Mouse (Mus musculus) neural tube, embryonic 10.5 days (tissue): ENCODE measurements around the gene Sdc1.

Source experiments
- DNase-seq: peaks from one replicate; pipeline ENCODE4 v3.0.0-alpha.2; 2017; ENCODE audit warnings: low spot score; ENCODE audit errors: extremely low spot score

Sdc1 gene

DNA sequence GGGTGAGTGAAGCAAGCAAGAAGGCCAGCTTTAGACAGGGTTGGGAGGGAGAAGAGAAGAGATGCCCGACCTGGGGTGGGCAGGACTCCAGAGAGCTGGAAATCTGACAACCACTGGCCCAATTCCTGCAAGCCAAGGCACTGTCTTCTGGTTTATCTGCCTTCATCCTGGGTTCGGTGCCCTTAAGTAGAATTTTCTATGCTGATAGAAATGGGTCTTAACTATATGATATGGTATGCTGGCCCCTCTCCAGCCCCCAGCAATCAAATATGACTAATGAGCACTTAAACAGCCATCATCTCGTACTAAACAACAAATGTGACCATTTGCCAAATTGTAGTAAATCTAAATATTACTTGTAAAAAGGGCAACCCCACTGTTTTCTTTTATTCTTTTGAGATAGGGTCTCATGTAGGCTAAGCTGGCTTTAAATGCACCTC, 47.1 kb downstream of the Sdc1 start:
- no peak for DNase-seq

DNA sequence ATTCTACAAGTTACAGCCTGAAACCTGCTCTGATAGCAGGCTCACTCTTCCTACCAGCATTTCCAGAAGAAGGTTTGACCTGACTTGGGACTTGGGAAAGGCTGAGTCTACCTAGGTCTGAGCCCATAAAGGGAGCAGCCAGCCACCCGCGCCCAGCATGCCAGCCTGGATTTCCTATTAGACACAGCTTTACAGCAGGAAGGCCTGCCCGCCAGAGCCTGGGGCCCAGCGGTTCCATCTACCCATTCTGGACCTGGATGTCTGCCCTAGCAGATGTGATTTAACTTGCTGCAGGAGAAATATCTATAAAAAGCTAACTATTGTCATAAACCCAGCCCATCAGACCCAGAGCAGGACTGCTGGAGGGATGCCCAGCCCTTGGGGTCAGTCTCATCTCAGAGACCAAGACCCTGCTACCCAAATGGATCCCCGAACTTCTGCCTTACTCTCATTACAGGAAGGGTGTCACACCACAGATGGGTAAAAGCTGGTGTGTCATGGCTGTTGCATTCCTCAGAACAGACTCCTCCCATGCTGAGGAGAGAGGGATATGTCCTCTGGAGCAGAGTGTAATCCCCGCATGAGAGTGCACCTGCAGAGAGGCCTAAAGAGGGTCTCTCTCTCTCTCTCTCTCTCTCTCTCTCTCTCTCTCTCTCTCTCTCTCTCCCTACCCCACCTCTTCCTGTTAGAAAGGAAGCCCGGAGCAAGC, 54.0 kb downstream of the Sdc1 start:
- DNase-seq: no peak

DNA sequence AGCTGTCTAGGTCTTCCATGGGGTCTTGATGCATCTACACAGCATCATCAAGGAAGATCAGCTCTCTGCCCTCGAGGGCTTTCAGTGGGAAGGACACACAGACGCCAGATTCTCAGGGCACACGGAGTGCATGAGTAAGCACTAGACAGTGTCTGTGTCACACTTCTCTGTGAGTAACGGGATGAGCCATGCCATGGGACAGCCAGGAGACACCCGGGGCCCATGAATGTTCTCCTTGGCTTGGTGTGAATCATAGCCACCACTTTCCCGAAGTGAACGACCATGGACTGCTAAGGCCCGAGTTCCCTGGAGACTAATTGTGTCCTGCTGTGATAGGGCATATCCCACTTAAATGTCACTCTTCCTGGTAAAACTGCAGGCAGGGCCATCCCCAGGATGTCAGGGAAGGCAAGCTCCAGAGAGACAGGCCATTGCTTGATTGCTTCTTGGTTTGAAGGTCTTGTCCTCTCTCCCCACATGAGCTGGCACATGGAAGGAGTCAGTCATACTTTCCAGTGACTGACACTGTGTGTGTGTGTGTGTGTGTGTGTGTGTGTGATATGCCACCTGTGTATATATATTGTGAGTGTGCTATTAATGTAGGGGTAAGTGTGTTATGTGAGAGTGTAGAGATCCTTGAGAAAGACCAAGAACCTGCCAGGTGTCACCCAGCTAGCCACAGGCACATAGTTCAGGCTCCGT, 56.0 kb downstream of the Sdc1 start:
- no peak for DNase-seq

DNA sequence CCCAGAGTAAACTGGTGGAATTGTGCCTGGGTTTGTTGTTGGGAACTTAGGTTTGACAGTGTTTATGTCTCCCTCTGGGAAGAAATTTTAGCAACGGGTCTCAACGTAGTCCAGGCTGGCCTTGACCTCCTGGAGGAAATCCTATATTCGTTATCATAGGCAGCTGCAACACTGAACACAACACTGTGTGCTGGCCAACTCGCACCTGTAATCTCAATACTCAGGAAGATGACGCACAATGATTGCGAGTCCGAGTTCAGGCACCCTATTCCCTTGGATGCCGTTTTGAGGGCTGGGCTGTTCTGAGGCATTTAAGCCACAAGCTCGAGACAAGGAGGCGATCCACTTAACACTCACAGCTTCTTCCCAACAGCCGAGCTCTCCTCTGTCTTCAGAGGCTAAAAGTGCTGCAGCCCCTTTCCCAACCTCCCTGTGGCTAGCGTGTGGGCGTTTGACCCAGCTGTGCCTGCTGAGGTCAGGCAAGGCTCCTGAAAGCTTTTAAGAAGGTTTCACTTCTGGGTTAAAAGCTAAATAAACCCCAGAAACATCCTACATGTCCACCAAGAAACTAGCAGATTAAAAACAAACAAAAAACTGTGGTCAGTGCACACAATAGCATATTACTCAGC, 58.0 kb downstream of the Sdc1 start:
- no peak for DNase-seq

DNA sequence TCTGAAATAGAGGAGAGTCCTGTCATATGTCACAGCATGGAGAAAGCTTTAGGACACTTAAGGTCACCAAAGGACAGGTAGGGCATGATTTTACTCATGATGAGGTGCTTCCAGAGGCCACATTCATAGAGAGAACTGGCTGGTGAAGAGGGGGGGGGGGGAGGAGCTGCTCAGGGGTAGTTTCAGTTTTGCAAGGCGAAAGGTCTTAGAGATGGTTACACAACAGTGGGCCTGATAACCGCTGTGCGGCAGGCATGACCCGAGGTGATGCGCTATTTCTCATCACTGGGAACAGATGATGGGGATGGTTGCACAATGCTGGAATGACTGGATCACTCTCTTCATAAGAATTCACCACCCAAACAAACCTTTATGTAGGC, 58.5 kb downstream of the Sdc1 start:
- DNase-seq: no peak

DNA sequence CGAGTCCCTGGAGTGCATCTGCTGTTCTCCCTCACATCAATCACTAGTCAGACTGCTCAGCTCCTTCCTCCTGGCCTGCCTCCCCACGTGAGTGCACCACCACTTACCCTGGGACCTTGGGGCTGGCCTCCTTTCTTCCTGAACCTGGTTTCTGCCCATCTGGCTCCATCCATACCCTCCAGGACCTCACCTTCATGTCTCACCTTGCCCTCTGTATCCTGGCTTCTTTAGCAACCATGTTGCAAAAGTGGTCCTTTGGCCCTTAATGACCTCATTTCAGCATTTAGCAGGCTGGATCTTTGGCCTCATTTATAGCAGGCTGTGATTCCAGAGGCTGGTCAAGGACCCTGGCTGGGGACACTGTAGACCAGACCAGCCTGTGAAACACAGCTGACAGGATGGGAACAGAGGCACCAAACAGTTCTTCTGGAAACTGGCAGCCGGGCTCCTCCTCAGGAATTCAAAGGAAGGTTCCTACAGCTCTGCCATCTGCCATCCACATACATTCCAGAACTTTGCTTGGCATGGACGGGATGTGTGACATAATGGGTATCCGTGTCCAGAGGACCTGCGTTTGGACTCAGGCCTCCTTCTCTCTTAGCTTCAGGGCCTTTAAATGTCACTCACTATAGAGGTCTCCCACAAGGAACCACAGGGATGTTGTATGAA, 60.0 kb downstream of the Sdc1 start:
- no peak for DNase-seq

DNA sequence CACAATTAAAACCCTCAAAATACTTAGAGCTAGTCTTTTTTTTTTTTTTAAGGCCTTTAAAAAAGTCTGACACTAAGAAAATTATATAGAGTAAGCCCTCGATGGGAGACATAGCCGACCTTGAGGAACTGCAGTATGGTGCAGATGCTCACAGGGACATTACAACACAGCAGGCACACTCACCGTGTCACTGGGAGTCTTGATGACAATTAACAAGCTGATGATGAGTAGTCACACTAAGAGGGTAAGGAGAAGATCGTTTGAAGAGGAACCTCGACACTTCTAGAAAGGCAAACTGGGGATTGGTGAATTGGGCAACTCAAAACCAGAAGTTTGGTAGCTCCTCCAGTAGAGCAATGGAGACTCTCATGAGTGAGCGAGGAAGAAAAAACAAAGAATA, 60.6 kb downstream of the Sdc1 start:
- DNase-seq: no peak

DNA sequence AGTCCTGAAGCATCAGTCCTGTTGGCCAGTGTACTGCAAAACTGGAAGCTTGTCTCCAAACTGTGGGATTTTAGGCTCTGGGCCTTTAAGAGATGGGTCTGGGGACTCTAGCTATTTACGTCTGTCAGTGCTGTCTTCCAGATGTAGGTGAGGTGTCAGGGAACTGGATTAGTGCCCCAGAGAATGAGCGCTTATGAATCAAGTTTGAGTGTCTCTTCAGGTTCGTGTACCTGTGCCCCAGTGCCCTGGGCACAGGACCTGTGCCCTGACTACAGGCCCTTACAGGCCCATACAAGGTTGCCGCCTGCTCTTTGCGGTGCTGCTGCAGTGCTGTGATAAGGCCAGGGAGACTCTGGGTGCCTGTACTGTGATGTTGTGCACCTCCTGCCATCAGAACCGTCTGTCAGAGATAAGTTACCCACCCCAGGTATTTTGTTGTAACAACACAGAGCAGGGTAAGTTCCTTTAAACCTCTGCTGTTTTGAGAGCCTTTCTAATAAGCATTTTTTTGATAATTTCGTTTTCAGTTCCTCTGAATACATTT, 69.7 kb downstream of the Sdc1 start:
- DNase-seq: no peak

DNA sequence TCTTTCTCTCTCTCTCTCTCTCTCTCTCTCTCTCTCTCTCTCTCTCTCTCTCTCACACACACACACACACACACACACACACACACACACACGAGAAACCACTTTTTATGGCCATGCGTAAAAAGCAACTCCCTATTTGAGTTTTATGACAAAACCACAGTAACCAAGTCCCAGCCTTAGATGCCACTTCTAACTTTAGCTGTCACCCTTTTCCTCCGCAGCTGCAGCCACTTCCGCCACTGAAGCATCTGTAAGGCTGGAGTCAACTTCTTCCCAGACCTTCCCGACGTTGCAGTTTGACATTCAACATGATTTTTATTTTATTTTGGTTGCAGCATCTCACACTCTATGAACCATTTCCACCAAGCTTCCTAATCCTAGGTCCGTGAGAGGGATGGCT, 71.6 kb downstream of the Sdc1 start:
- no peak for DNase-seq
